ENCODE assay signal across 12 mouse cellular contexts in the genomic region with DNA sequence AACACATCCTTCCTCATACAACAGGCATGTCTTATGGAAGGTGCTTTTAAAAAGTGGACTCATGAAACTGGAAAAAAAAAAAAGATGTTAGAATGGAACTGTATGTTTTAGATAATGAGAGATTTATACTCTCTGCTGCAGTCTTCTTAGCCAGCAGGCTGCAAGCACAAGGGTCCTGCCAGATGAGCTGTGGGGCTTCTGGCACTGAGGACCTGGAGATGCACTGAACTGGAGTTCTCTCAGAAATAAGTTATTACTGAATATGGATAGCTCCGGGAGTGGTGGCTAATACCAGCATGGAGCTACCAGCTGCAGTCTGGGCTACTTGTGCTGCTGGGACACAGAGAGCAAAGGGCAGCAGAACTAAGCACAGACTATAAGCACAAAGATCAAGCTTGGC.
DNase-seq lines count a peak whose midpoint lies in the region.
"Had no signal": no experiment of that assay in that cellular context is flagged by ENCODE, and none has a peak within 500 bp of the region (broad histone marks: within the 10 kb centered on the region; RNA-seq: fewer than 3 reads in every experiment).

No protein-coding gene starts in this region.

- peak; percentile 71 to 86 for DNase-seq in cerebellum, postnatal 10 days
- DNase-seq in cerebellum, adult 8-10 months: no peak
- DNase-seq in cerebellum, postnatal 36 days: peak; percentile 9 to 28
- DNase-seq in cerebellum, adult 18-20 months: no peak
- DNase-seq in left cerebral cortex, postnatal 4 days: peak; percentile 42
- no peak for DNase-seq in left cerebral cortex, postnatal 25 days (ENCODE audit: low spot score in 2 of 2)
- DNase-seq: adrenal gland, adult 2 months; adrenal gland, postnatal 14 days; forebrain, postnatal 0 days; gastrocnemius, adult 2 months; gastrocnemius, postnatal 14 days; heart, adult 11 months had no signal

- intact Hi-C loops in left cerebral cortex, postnatal 4 days (cut with DNase I): no loop called here
- intact Hi-C loops in left cerebral cortex, postnatal 25 days (cut with DNase I): no loop called here

Comparison
In these comparisons a context has a peak if more than half of its experiments do, and no peak if none do; other contexts are left out.
1. DNase-seq: peak in cerebellum, postnatal 10 days (2 of 2), cerebellum, postnatal 36 days (2 of 2) and left cerebral cortex, postnatal 4 days (single experiment); none in cerebellum, adult 8-10 months (single experiment), cerebellum, adult 18-20 months (0 of 2) and left cerebral cortex, postnatal 25 days (0 of 2).